Mouse (Mus musculus) kidney, adult 2 months (tissue): ENCODE data around the gene Gm17124.
"Not testable (repeated sequence)": the region's sequence is repeated elsewhere in the genome, so short reads cannot be mapped to it uniquely, and the experiment has no call there.

Experiments
- CTCF ChIP-seq: fragments of 200-500 bp; conservative IDR thresholded peaks from 2 replicates; pipeline ENCODE4 v1.5.1; 2011; ENCODE audit warnings: low read depth, mild to moderate bottlenecking, control low read depth, low read length, moderate library complexity, mixed read lengths; ENCODE audit not compliant: insufficient read depth, insufficient read length
- POLR2A ChIP-seq: fragments of 200-500 bp; IDR thresholded peaks from one replicate; pipeline ENCODE4 v1.6.1; 2011; ENCODE audit warnings: low read depth, low read length, control low read depth

GRCm38 (mm10) chr14:42599782-42600181, at the start of gene Gm17124:
- TF ChIP-seq POLR2A, CTCF: not testable (repeated sequence)
